Mouse (Mus musculus): ENCODE data around the gene Cldn12. TPM values are rescaled to one million over a fixed set of nuclear protein-coding genes. Genes with fewer than 3 reads are reported as not detected.

The Cldn12 gene
- polyA plus RNA-seq, 1 experiment from 2014 or later: 17.8 TPM

GRCm38 (mm10) chr5:5533656-5534420 is 19.1 kb upstream of the Cldn12 start:
- Histone ChIP-seq H3K9me3 (ENCODE audit: control insufficient read depth, low read length) (no peaks in the 10 kb centered on the region), H3K27me3 (ENCODE audit: control insufficient read depth, insufficient read depth, low read length) (no peaks in the 10 kb centered on the region), H3K27ac (no peak overlapping the region), H3K9ac (no peak overlapping the region), H3K4me1 (replicated peaks; ENCODE audit: control insufficient read depth, insufficient read depth, low read length) (no peaks in the 10 kb centered on the region), H3K36me3 (replicated peaks; ENCODE audit: control insufficient read depth, insufficient read depth) (peaks cover 8% of the 10 kb centered on the region), H3K4me2 (replicated peaks) (no peak overlapping the region), H3K4me3 (replicated peaks; ENCODE audit: low read length) (no peak overlapping the region)
- 94% methylated on average over 3 of the region's 3 CpGs for WGBS
- DNase-seq (ENCODE audit: low spot score) (no peak), ATAC-seq (ENCODE audit: low FRiP score) (no peak)

- Histone ChIP-seq H3K27me3 (ENCODE audit: control insufficient read depth, insufficient read depth, low read length) (no peaks in the 10 kb centered on the region), H3K9ac (no peak overlapping the region), H3K36me3 (replicated peaks; ENCODE audit: control insufficient read depth, insufficient read depth) (no peaks in the 10 kb centered on the region), H3K9me3 (ENCODE audit: control insufficient read depth, low read length) (no peaks in the 10 kb centered on the region), H3K27ac (no peak overlapping the region), H3K4me3 (replicated peaks; ENCODE audit: low read length) (peak overlapping the region; percentile 79; the same call in 1 of the 2 replicates), H3K4me2 (replicated peaks) (peak overlapping the region; percentile 95), H3K4me1 (replicated peaks; ENCODE audit: control insufficient read depth, insufficient read depth, low read length) (no peaks in the 10 kb centered on the region; the same call in 1 of the 2 replicates)
- no peak for DNase-seq (ENCODE audit: low spot score)
- 81% methylated on average over 5 of the region's 5 CpGs for WGBS
- no peak for ATAC-seq (ENCODE audit: low FRiP score)
These were observed 653 bp upstream of the Cldn12 start for GRCm38 (mm10) chr5:5515411-5515810.

GRCm38 (mm10) chr5:5511401-5511800 is 3.4 kb downstream of the Cldn12 start:
- no peaks in the 10 kb centered on the region for H3K36me3 ChIP-seq (replicated peaks; ENCODE audit: control insufficient read depth, insufficient read depth)
- H3K27me3 ChIP-seq (ENCODE audit: control insufficient read depth, insufficient read depth, low read length): no peaks in the 10 kb centered on the region
- H3K4me1 ChIP-seq (replicated peaks; ENCODE audit: control insufficient read depth, insufficient read depth, low read length): peaks cover 4% of the 10 kb centered on the region; the same call in 1 of the 2 replicates
- H3K4me3 ChIP-seq (replicated peaks; ENCODE audit: low read length): no peak overlapping the region
- H3K27ac ChIP-seq: no peak overlapping the region
- 76% methylated on average over 3 of the region's 3 CpGs for WGBS
- H3K4me2 ChIP-seq (replicated peaks): no peak overlapping the region
- H3K9ac ChIP-seq: no peak overlapping the region
- ATAC-seq (ENCODE audit: low FRiP score): no peak
- no peak for DNase-seq (ENCODE audit: low spot score)
- H3K9me3 ChIP-seq (ENCODE audit: control insufficient read depth, low read length): no peaks in the 10 kb centered on the region

GRCm38 (mm10) chr5:5510989-5511388 is 3.8 kb downstream of the Cldn12 start:
- H3K27ac ChIP-seq: no peak overlapping the region
- H3K36me3 ChIP-seq (replicated peaks; ENCODE audit: control insufficient read depth, insufficient read depth): no peaks in the 10 kb centered on the region
- DNase-seq (ENCODE audit: low spot score) (no peak), ATAC-seq (ENCODE audit: low FRiP score) (no peak)
- H3K27me3 ChIP-seq (ENCODE audit: control insufficient read depth, insufficient read depth, low read length): no peaks in the 10 kb centered on the region
- no peak overlapping the region for H3K9ac ChIP-seq
- WGBS: 55% methylated on average over 5 of the region's 5 CpGs
- no peaks in the 10 kb centered on the region for H3K9me3 ChIP-seq (ENCODE audit: control insufficient read depth, low read length)
- H3K4me1 ChIP-seq (replicated peaks; ENCODE audit: control insufficient read depth, insufficient read depth, low read length): peaks cover 4% of the 10 kb centered on the region; the same call in 1 of the 2 replicates
- no peak overlapping the region for H3K4me2 ChIP-seq (replicated peaks)
- H3K4me3 ChIP-seq (replicated peaks; ENCODE audit: low read length): no peak overlapping the region

- H3K4me1 ChIP-seq (replicated peaks; ENCODE audit: control insufficient read depth, insufficient read depth, low read length): peaks cover 4% of the 10 kb centered on the region; the same call in 1 of the 2 replicates
- H3K27me3 ChIP-seq (ENCODE audit: control insufficient read depth, insufficient read depth, low read length): no peaks in the 10 kb centered on the region
- H3K9me3 ChIP-seq (ENCODE audit: control insufficient read depth, low read length): no peaks in the 10 kb centered on the region
- DNase-seq (ENCODE audit: low spot score) (no peak), ATAC-seq (ENCODE audit: low FRiP score) (no peak)
- H3K9ac ChIP-seq: no peak overlapping the region
- no peak overlapping the region for H3K4me2 ChIP-seq (replicated peaks)
- no peaks in the 10 kb centered on the region for H3K36me3 ChIP-seq (replicated peaks; ENCODE audit: control insufficient read depth, insufficient read depth)
- H3K4me3 ChIP-seq (replicated peaks; ENCODE audit: low read length): no peak overlapping the region
- 43% methylated on average over 10 of the region's 10 CpGs for WGBS
- no peak overlapping the region for H3K27ac ChIP-seq
These were observed 4.4 kb downstream of the Cldn12 start for GRCm38 (mm10) chr5:5510304-5510887.

GRCm38 (mm10) chr5:5508231-5508630 is 6.5 kb downstream of the Cldn12 start:
- Histone ChIP-seq H3K9me3 (ENCODE audit: control insufficient read depth, low read length) (no peaks in the 10 kb centered on the region), H3K4me1 (replicated peaks; ENCODE audit: control insufficient read depth, insufficient read depth, low read length) (peaks cover 4% of the 10 kb centered on the region; the same call in 1 of the 2 replicates), H3K4me2 (replicated peaks) (peak overlapping the region; percentile 32), H3K27ac (no peak overlapping the region), H3K27me3 (ENCODE audit: control insufficient read depth, insufficient read depth, low read length) (no peaks in the 10 kb centered on the region), H3K36me3 (replicated peaks; ENCODE audit: control insufficient read depth, insufficient read depth) (no peaks in the 10 kb centered on the region), H3K9ac (no peak overlapping the region), H3K4me3 (replicated peaks; ENCODE audit: low read length) (no peak overlapping the region)
- WGBS: 60% methylated on average over 10 of the region's 10 CpGs
- ATAC-seq (ENCODE audit: low FRiP score) (peak; percentile 24; the same call in 1 of the 2 replicates), DNase-seq (ENCODE audit: low spot score) (no peak)

- Histone ChIP-seq H3K4me2 (replicated peaks) (peak overlapping the region; percentile 32), H3K9me3 (ENCODE audit: control insufficient read depth, low read length) (no peaks in the 10 kb centered on the region), H3K27ac (no peak overlapping the region), H3K4me1 (replicated peaks; ENCODE audit: control insufficient read depth, insufficient read depth, low read length) (0 out of 2 replicates have a peak, but pooled peaks cover 4% of the 10 kb centered on the region), H3K9ac (no peak overlapping the region; the same call in 1 of the 2 replicates), H3K36me3 (replicated peaks; ENCODE audit: control insufficient read depth, insufficient read depth) (no peaks in the 10 kb centered on the region), H3K27me3 (ENCODE audit: control insufficient read depth, insufficient read depth, low read length) (no peaks in the 10 kb centered on the region), H3K4me3 (replicated peaks; ENCODE audit: low read length) (no peak overlapping the region)
- 22% methylated on average over 20 of the region's 20 CpGs for WGBS
- DNase-seq (ENCODE audit: low spot score) (peak; percentile 78), ATAC-seq (ENCODE audit: low FRiP score) (peak; percentile 82)
These were observed 7.0 kb downstream of the Cldn12 start for GRCm38 (mm10) chr5:5507701-5508225.

- no peak overlapping the region for H3K4me2 ChIP-seq (replicated peaks)
- no peak for DNase-seq (ENCODE audit: low spot score)
- ATAC-seq (ENCODE audit: low FRiP score): no peak
- H3K36me3 ChIP-seq (replicated peaks; ENCODE audit: control insufficient read depth, insufficient read depth): no peaks in the 10 kb centered on the region
- no peak overlapping the region for H3K9ac ChIP-seq
- H3K27me3 ChIP-seq (ENCODE audit: control insufficient read depth, insufficient read depth, low read length): no peaks in the 10 kb centered on the region
- no peaks in the 10 kb centered on the region for H3K9me3 ChIP-seq (ENCODE audit: control insufficient read depth, low read length)
- 83% methylated on average over 13 of the region's 13 CpGs for WGBS
- 0 out of 2 replicates have a peak, but pooled peaks cover 4% of the 10 kb centered on the region for H3K4me1 ChIP-seq (replicated peaks; ENCODE audit: control insufficient read depth, insufficient read depth, low read length)
- H3K27ac ChIP-seq: no peak overlapping the region
- no peak overlapping the region for H3K4me3 ChIP-seq (replicated peaks; ENCODE audit: low read length)
These were observed 10.3 kb downstream of the Cldn12 start for GRCm38 (mm10) chr5:5504456-5504855.

- WGBS: 82% methylated on average over 4 of the region's 4 CpGs
- DNase-seq (ENCODE audit: low spot score) (no peak), ATAC-seq (ENCODE audit: low FRiP score) (no peak)
- Histone ChIP-seq H3K9ac (no peak overlapping the region), H3K4me1 (replicated peaks; ENCODE audit: control insufficient read depth, insufficient read depth, low read length) (0 out of 2 replicates have a peak, but pooled peaks cover 4% of the 10 kb centered on the region), H3K36me3 (replicated peaks; ENCODE audit: control insufficient read depth, insufficient read depth) (no peaks in the 10 kb centered on the region), H3K4me2 (replicated peaks) (no peak overlapping the region), H3K27me3 (ENCODE audit: control insufficient read depth, insufficient read depth, low read length) (no peaks in the 10 kb centered on the region), H3K9me3 (ENCODE audit: control insufficient read depth, low read length) (no peaks in the 10 kb centered on the region), H3K27ac (no peak overlapping the region), H3K4me3 (replicated peaks; ENCODE audit: low read length) (no peak overlapping the region)
These were observed 11.4 kb downstream of the Cldn12 start for GRCm38 (mm10) chr5:5503381-5503780.

Data from hindbrain, embryonic 14.5 days (tissue).